Mouse (Mus musculus) CD4-positive, CD25-positive, alpha-beta regulatory T cell, adult 2 months (primary cell): ENCODE results near the gene Mcl1.
A peak's percentile ranks its signal among the peaks of the same experiment; 100 is the strongest.

ENCODE experiments used
- DNase-seq: peaks from one replicate; pipeline ENCODE4 v3.0.0-alpha.2; 2012; ENCODE audit warnings: low read depth, low spot score

Gene Mcl1

GRCm38 (mm10) chr3:95706273-95706672, 47.7 kb downstream of the Mcl1 start:
- DNase-seq, result no peak

GRCm38 (mm10) chr3:95707497-95707896, 48.9 kb downstream of the Mcl1 start:
- DNase-seq, result peak; percentile 72

GRCm38 (mm10) chr3:95709044-95709443, 50.5 kb downstream of the Mcl1 start:
- DNase-seq, result peak; percentile 62

- DNase-seq, result peak; percentile 40
Observed at GRCm38 (mm10) chr3:95709967-95710366, 51.4 kb downstream of the Mcl1 start.
